Mouse (Mus musculus) forebrain, embryonic 10.5 days (tissue): ENCODE results near the gene Cdk18. TPM values are rescaled to one million over a fixed set of nuclear protein-coding genes. Genes with fewer than 3 reads are reported as not detected.

ENCODE experiments used
- DNase-seq: peaks from one replicate; pipeline ENCODE4 v3.0.0-alpha.2; 2017; ENCODE audit warnings: low spot score; ENCODE audit errors: extremely low spot score
- H3K27ac ChIP-seq: fragments of 300-500 bp; sonication (generic); 2 replicates; pipeline ENCODE4 v1.5.1; 2016; ENCODE audit warnings: mild to moderate bottlenecking
- H3K27me3 ChIP-seq: fragments of 300-500 bp; sonication (generic); 2 replicates; pipeline ENCODE4 v1.6.1; 2016; ENCODE audit warnings: mild to moderate bottlenecking; ENCODE audit not compliant: poor library complexity, severe bottlenecking
- H3K36me3 ChIP-seq: fragments of 300-500 bp; sonication (generic); replicated peaks from 2 replicates; pipeline ENCODE4 v1.6.1; 2016; ENCODE audit warnings: mild to moderate bottlenecking, moderate library complexity
- H3K4me1 ChIP-seq: fragments of 300-500 bp; sonication (generic); 2 replicates; pipeline ENCODE4 v1.6.1; 2016
- H3K4me3 ChIP-seq: fragments of 300-500 bp; sonication (generic); 2 replicates; pipeline ENCODE4 v1.5.1; 2016; ENCODE audit warnings: mild to moderate bottlenecking, moderate library complexity
- H3K9me3 ChIP-seq: fragments of 300-500 bp; sonication (generic); 2 replicates; pipeline ENCODE4 v1.6.1; 2016; ENCODE audit warnings: mild to moderate bottlenecking, moderate library complexity
- WGBS: fragments of 180-500 bp; shearing (Covaris S2); methylation state at CpG from one replicate; pipeline ENCODE4 v1.1.7; 2016; 5-methylcytosine and 5-hydroxymethylcytosine counted together
- polyA plus RNA-seq: library from polyadenylated mRNA; unstranded; fragments of >200 nt; fragmentation: Nextera tagmentation; extraction: Ambion mirVana; gene quantifications from 2 replicates; pipeline ENCODE4 v1.2.1, GENCODE M21; 2016

Cdk18 gene
- polyA plus RNA-seq, 1 experiment from 2014 or later, result 1.5 TPM

GRCm38 (mm10) chr1:132125249-132125648 lies 14.2 kb downstream of the Cdk18 start:
- no peak overlapping the region for H3K27ac ChIP-seq
- peaks cover 29% of the 10 kb centered on the region for H3K4me1 ChIP-seq
- H3K9me3 ChIP-seq, result no peaks in the 10 kb centered on the region
- no peak overlapping the region for H3K4me3 ChIP-seq
- 52% methylated on average over 4 of the region's 4 CpGs for WGBS
- no peaks in the 10 kb centered on the region for H3K36me3 ChIP-seq
- H3K27me3 ChIP-seq, result peaks cover 6% of the 10 kb centered on the region; the same call in 1 of the 2 replicates
- DNase-seq, result no peak

GRCm38 (mm10) chr1:132123420-132124014 lies 16.0 kb downstream of the Cdk18 start:
- H3K27ac ChIP-seq, result peak overlapping the region; percentile 48
- H3K9me3 ChIP-seq, result no peaks in the 10 kb centered on the region
- H3K36me3 ChIP-seq, result no peaks in the 10 kb centered on the region
- H3K4me3 ChIP-seq, result no peak overlapping the region
- DNase-seq, result no peak
- H3K27me3 ChIP-seq, result peaks cover 6% of the 10 kb centered on the region; the same call in 1 of the 2 replicates
- peaks cover 29% of the 10 kb centered on the region for H3K4me1 ChIP-seq
- WGBS, result 72% methylated on average over 9 of the region's 9 CpGs

- 0 out of 2 replicates have a peak overlapping the region, but pooled peaks have one; percentile 8 for H3K27ac ChIP-seq
- no peaks in the 10 kb centered on the region for H3K36me3 ChIP-seq
- H3K9me3 ChIP-seq, result no peaks in the 10 kb centered on the region
- peaks cover 22% of the 10 kb centered on the region for H3K4me1 ChIP-seq
- peaks cover 6% of the 10 kb centered on the region; the same call in 1 of the 2 replicates for H3K27me3 ChIP-seq
- no peak for DNase-seq
- H3K4me3 ChIP-seq, result no peak overlapping the region
- WGBS, result 89% methylated on average over 6 of the region's 6 CpGs
Measured at GRCm38 (mm10) chr1:132121895-132122294, 17.6 kb downstream of the Cdk18 start.

- Histone ChIP-seq H3K4me3 (no peak overlapping the region), H3K4me1 (peaks cover 27% of the 10 kb centered on the region), H3K27ac (peak overlapping the region; percentile 40; the same call in 1 of the 2 replicates), H3K36me3 (no peaks in the 10 kb centered on the region), H3K9me3 (no peaks in the 10 kb centered on the region), H3K27me3 (peaks cover 6% of the 10 kb centered on the region; the same call in 1 of the 2 replicates)
- WGBS, result 26% methylated on average over 6 of the region's 6 CpGs
- DNase-seq, result peak; percentile 88
Measured at GRCm38 (mm10) chr1:132121236-132121635, 18.2 kb downstream of the Cdk18 start.

GRCm38 (mm10) chr1:132116606-132117005 lies 22.9 kb downstream of the Cdk18 start:
- 24% methylated on average over 18 of the region's 18 CpGs for WGBS
- Histone ChIP-seq H3K4me3 (no peak overlapping the region; the same call in 1 of the 2 replicates), H3K4me1 (peaks cover 6% of the 10 kb centered on the region; the same call in 1 of the 2 replicates), H3K9me3 (no peaks in the 10 kb centered on the region), H3K27me3 (no peaks in the 10 kb centered on the region), H3K27ac (no peak overlapping the region), H3K36me3 (no peaks in the 10 kb centered on the region)
- peak; percentile 69 for DNase-seq

- Histone ChIP-seq H3K9me3 (no peaks in the 10 kb centered on the region), H3K4me3 (no peak overlapping the region), H3K4me1 (peaks cover 6% of the 10 kb centered on the region; the same call in 1 of the 2 replicates), H3K36me3 (no peaks in the 10 kb centered on the region), H3K27ac (no peak overlapping the region), H3K27me3 (no peaks in the 10 kb centered on the region)
- 61% methylated on average over 3 of the region's 3 CpGs for WGBS
- DNase-seq, result no peak
Measured at GRCm38 (mm10) chr1:132113098-132113497, 26.4 kb downstream of the Cdk18 start.

- no peak overlapping the region for H3K4me3 ChIP-seq
- H3K27me3 ChIP-seq, result no peaks in the 10 kb centered on the region
- H3K36me3 ChIP-seq, result no peaks in the 10 kb centered on the region
- H3K4me1 ChIP-seq, result peaks cover 6% of the 10 kb centered on the region; the same call in 1 of the 2 replicates
- H3K9me3 ChIP-seq, result no peaks in the 10 kb centered on the region
- DNase-seq, result no peak
- 85% methylated on average over 8 of the region's 8 CpGs for WGBS
- H3K27ac ChIP-seq, result no peak overlapping the region
Measured at GRCm38 (mm10) chr1:132112426-132112825, 27.1 kb downstream of the Cdk18 start.

- Histone ChIP-seq H3K9me3 (no peaks in the 10 kb centered on the region), H3K27me3 (no peaks in the 10 kb centered on the region), H3K27ac (no peak overlapping the region), H3K4me1 (peaks cover 1% of the 10 kb centered on the region; the same call in 1 of the 2 replicates), H3K36me3 (no peaks in the 10 kb centered on the region), H3K4me3 (no peak overlapping the region)
- 61% methylated on average over 1 of the region's 1 CpGs for WGBS
- DNase-seq, result no peak
Measured at GRCm38 (mm10) chr1:132111411-132111810, 28.1 kb downstream of the Cdk18 start.

GRCm38 (mm10) chr1:132109368-132109767 lies 30.1 kb downstream of the Cdk18 start:
- Histone ChIP-seq H3K36me3 (no peaks in the 10 kb centered on the region), H3K9me3 (no peaks in the 10 kb centered on the region), H3K4me3 (no peak overlapping the region), H3K27ac (no peak overlapping the region), H3K27me3 (no peaks in the 10 kb centered on the region), H3K4me1 (no peaks in the 10 kb centered on the region)
- WGBS, result 81% methylated on average over 2 of the region's 2 CpGs
- no peak for DNase-seq

GRCm38 (mm10) chr1:132104353-132104752 lies 35.1 kb downstream of the Cdk18 start:
- Histone ChIP-seq H3K36me3 (no peaks in the 10 kb centered on the region), H3K27ac (no peak overlapping the region), H3K4me1 (no peaks in the 10 kb centered on the region), H3K4me3 (no peak overlapping the region), H3K9me3 (0 out of 2 replicates have a peak, but pooled peaks cover 2% of the 10 kb centered on the region), H3K27me3 (no peaks in the 10 kb centered on the region)
- WGBS, result 64% methylated on average over 14 of the region's 14 CpGs
- DNase-seq, result no peak

- Histone ChIP-seq H3K27ac (no peak overlapping the region), H3K9me3 (0 out of 2 replicates have a peak, but pooled peaks cover 2% of the 10 kb centered on the region), H3K27me3 (no peaks in the 10 kb centered on the region), H3K4me3 (no peak overlapping the region), H3K36me3 (no peaks in the 10 kb centered on the region), H3K4me1 (no peaks in the 10 kb centered on the region)
- no peak for DNase-seq
- WGBS, result 79% methylated on average over 6 of the region's 6 CpGs
Measured at GRCm38 (mm10) chr1:132101953-132102697, 37.4 kb downstream of the Cdk18 start.

GRCm38 (mm10) chr1:132099775-132100174 lies 39.7 kb downstream of the Cdk18 start:
- Histone ChIP-seq H3K36me3 (no peaks in the 10 kb centered on the region), H3K9me3 (0 out of 2 replicates have a peak, but pooled peaks cover 2% of the 10 kb centered on the region), H3K27me3 (no peaks in the 10 kb centered on the region), H3K27ac (no peak overlapping the region), H3K4me3 (no peak overlapping the region), H3K4me1 (no peaks in the 10 kb centered on the region)
- no peak for DNase-seq
- 77% methylated on average over 4 of the region's 4 CpGs for WGBS

GRCm38 (mm10) chr1:132099016-132099415 lies 40.5 kb downstream of the Cdk18 start:
- no peaks in the 10 kb centered on the region for H3K4me1 ChIP-seq
- no peak overlapping the region for H3K4me3 ChIP-seq
- 84% methylated on average over 4 of the region's 4 CpGs for WGBS
- H3K9me3 ChIP-seq, result 0 out of 2 replicates have a peak, but pooled peaks cover 2% of the 10 kb centered on the region
- H3K36me3 ChIP-seq, result no peaks in the 10 kb centered on the region
- H3K27ac ChIP-seq, result no peak overlapping the region
- no peak for DNase-seq
- no peaks in the 10 kb centered on the region for H3K27me3 ChIP-seq
